Mouse (Mus musculus): ENCODE data around the gene Kif22.
A peak's percentile ranks its signal among the peaks of the same experiment; 100 is the strongest.

Kif22 gene

DNA sequence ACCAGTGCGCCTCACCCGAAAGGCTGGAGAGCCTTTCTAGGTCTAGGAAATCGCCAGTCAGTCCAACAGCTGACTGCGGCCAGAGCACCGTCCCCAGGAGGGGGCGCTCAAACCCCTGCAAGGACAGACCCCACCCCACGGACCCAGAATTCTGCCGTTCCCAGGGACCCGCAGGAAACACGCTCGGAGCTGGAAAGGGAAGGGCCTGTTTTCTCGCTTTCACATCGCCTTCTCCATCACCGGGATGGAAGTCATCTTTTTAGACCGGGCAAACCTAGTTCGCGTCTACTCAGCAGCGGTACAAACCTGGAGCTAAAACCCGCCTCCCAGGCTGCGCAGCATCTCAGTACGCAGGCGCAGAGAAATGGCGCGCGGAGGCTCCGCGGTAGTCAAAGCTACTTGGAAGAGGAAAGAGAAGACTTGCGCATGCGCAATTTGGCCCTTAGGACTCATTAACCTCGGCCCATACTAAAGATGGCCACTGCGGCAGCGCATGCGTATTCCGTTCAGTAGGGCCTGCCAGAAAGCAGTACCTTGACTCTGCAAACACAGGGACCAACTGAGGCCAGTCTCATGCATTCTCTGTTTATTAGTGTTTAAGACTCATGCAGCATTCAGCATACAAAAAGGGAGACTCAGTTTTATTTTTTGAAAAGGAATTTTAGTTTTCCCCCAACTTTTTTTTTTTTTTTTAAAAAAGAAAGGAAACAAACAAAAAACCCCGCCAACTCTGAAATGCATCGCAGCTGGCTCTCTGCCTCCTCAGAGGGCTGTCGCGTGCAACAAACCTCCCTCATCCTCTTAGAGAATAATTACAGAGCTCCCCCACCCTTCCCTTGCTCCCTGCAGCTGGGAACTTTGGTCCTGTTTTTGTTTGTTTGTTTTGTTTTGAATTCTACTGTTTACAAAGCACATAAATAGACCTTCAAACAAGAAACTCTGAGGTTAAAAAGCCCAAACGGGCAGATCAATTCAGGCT, 25.0 kb downstream of the Kif22 start, which contains the start of gene Pagr1a:
Pagr1a (minus strand) TSS at position 382 of the 979 bp plus-strand sequence.
- DNase-seq (ENCODE audit: low spot score) = peak; percentile 95

DNA sequence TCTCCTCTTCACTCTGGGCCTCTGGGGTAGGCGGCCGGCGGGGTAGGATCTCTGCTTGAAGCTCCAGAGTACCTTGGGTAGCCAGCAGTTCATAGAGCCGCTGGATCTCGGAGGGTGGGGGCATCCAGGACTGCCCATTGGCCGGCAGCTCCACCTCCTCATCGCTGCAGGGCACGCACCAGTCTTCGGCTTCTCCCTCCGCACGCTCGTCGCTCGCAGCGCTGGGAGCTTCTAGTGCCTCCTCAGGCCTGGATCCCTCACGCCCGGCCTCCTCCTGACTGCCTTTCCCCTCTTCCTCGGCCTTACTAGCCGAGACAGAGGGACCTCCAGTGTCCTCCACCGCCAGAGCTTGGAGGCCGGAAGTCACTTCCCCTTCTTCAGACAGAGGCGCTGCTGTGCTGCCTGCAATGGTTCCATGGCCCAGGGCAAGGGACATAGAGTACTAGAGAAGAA, 25.8 kb downstream of the Kif22 start:
- DNase-seq (ENCODE audit: low spot score) = peak; percentile 62

DNA sequence TGATC, 26.0 kb downstream of the Kif22 start, which contains the start of gene Pagr1b:
Pagr1b (minus strand) TSS at position 4 of the 5 bp plus-strand sequence.
- DNase-seq (ENCODE audit: low spot score) = no peak

DNA sequence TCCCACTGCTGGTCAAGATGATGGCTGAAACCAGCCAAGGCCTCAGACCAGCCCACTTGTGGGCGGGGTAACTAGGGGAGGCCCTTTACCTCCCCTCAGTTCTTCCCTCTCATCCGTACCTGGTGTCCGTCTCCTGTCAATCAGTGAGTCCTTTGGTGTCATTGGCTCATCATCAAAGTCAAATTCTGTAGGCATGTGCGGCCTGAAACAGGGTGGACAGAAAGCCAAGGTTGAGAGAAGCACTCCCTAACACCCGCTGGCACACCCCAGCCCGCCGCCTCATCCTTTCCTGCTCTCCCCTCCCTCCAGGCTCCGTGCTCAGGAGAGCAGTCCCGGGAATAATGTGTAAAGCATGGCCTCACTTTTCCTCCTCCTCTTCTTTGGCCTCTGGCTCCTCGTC, 26.2 kb downstream of the Kif22 start:
- DNase-seq (ENCODE audit: low spot score) = no peak

DNA sequence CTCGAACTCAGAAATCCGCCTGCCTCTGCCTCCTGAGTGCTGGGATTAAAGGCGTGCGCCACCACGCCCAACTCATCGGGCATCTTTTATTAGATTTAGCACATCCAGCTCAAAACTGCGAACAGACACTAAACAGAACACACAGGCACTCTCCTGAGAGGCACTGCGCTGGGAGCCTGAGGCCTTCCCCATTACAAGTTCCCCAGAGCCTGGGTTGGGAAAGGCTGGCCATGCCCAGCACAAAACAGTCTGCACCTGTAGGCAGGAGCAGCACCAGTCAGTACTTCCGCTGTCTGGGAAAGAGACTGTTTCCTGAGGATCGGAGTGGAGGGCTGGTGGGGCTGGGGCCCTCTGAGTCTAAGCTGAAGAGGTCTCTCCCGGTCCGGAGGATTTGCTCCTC, 27.3 kb downstream of the Kif22 start:
- no peak for DNase-seq (ENCODE audit: low spot score)

DNA sequence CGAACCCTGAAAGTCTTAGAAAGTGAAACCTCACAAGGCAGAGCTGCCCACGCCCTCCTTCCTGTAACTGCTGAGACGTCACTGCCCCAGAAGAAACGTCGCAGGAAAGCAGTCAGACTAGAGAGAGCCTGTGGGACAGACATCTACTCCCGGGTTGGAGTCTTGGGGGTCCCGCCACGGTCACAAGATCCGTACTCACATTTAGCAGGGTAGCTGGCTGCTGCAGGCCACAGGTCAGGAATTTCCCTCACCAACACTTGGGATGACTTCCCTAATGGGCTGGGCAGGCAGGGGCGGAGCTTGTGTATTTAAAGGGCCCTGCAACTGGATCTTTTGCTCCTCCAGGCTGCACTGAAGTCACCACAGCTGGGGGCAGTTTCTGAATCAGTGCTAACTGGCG, 28.0 kb downstream of the Kif22 start, which contains the start of gene Mvp:
Mvp (minus strand) TSS at position 302 of the 400 bp plus-strand sequence.
- DNase-seq (ENCODE audit: low spot score) = peak; percentile 53

DNA sequence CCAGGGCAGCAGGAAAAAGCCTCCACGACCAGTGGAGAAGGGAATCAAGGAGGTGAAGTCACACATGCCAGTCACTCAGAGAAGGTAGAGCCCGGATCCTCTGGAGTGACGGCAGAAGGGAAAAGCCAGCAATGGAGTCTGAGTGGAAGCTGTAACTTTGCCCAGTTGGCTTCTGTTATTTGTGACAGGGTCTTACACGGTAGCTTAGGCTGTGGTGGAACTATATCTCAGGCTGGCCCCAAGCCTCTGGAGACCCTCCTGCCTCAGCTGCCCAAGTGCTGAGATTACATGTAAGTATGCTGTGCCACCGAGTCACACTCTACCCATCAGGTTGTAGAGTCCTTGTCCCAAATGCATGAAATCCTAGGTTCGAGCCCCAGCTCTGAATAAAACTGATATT, 28.9 kb downstream of the Kif22 start:
- DNase-seq (ENCODE audit: low spot score) = no peak

DNA sequence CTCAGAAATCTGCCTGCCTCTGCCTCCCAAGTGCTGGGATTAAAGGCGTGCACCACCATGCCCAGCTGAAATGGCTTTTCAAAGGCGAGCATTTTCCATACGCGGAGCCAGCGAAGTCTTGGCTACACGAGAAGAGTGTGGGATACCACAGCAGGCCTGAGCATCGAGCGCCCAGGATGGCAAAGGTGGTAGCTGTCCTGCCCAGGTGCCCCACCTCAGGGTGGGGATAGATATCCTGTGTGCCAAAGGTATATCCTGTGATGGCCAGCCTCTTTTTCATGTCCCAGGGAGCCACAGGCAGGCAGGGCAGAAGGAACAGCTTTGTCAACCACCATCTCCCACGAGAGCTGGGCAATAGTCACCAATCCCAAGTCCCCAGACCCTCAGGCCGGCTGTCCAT, 29.4 kb downstream of the Kif22 start:
- no peak for DNase-seq (ENCODE audit: low spot score)

DNA sequence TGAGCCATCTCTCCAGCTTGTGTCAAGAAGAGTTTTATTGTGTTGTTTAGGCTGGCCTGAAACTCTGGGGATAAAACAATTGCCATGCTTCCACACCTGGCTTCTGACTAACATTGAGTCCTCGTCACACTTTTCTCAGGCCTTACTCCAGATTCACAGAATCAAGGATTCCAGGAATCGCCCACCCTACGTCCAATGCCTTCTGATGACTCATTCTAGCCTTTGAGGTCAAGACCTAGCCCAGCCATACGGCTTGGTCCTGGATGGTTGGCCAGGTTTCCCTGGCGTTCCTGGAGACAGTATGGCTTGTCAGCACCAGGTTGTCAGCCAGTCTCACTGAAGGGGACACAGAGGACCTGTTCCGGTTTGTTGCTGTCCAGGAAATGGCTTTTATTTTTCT, 29.9 kb downstream of the Kif22 start:
- DNase-seq (ENCODE audit: low spot score) = no peak

DNA sequence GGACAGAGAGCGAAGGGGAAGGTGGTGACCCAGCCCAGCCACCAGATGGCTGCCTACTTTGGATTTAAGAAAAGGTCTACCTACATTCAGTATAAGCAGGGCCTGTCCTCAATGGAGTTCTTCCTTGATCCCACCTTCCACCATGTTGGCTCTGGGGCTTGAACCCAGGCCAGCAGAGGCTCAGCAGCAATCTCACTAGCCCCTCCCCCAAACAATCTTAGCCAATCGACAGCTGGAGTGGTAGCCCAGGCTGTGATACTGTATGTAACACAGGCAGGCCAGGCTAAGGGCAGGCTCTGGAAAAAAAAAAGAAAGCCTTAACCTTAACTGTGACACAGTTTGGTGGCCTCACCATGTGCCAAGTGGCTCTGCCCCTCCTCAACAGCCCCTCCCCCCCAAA, 30.6 kb downstream of the Kif22 start:
- no peak for DNase-seq (ENCODE audit: low spot score)

DNA sequence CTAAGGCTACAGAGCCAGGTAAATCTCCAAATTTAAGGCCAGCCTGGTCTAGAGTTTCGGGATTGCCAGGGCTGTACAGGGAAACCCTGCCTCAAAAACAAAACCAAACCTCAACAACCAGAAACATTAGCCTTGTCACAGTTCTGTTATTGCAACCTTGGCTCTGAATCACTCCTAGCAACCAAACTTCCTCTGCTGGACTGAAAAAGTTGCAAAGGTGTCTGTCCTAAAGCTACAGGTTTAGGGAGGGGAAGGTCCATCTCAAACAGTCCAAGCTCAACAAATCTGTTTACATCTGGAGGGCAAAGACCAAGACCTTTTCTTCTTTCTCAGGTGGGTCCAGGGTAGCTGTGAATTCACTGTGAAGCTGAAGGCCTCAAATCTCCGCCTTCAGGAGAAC, 31.2 kb downstream of the Kif22 start:
- DNase-seq (ENCODE audit: low spot score) = no peak

DNA sequence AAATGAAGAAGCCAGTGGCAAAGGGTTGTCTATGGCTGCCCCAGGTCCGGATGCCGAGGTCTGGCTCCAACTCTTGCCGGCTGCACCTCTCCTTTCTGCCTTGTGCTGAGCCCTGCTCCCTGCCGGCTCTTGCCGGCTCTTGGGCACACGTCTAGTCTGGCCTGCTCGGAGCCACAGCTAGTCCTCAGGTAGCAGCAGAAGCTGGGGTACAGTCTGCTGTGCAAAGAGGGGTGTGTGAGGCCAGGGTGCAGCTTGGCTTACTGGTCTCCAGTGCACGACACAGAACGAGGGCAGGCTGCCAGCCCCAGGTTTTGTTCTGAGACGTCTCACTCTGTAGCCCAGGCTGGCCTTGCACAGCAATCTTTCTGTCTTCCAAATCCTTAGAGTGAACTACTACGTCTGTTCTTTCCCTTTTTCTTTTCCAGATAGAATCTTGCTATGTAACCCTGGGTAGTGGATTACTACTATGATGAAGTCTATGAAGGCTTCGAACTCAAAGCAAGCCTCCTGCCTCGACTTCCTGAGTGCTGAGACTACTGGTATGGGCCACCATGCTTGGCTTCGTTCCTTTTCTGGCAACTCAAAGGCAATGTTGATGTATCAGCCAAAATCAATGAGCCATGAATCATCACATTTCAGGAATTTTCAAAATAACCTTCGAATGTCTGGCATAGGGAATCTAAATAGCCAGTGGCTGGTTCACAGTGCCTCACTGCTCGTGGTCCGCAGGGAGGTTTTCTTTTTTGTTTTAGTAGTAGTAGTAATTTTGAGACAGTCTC, 32.8 kb downstream of the Kif22 start:
- DNase-seq (ENCODE audit: low spot score) = no peak

DNA sequence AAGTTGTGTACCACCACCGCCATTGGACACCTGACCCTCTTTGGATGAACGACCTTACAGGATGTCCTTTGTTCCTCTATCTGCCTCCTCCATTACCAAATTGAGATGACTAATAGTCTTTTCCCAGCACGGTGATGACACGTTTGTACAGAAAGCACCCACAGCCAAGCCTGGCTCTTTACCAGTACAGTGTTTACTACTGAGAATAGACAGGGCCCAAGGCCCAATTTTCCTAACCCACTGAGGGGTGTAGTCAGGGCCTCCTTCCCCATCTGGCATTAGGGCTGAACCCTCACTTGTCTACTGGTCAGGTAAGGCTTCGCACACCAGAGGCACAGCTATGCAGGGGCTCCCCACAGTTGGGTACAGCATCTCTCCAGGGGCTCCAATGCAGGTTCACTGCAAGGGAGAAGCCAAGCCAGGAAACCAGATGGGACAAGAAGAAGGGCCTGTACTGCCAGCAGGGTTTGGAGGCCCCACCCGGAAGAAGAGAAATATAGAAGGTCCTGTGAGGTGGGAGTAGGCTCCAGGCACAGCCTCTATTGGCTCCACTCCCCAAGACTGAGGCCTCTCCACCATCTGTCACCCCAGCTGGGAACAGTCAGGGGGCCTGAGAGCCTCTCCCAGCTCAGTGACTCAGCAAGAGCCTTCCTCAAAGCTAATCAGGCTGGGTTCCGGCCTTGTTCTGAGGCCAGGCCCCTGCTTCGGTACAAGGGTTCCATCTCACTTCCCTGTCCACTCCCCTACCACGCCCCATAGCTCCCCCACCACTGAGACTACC, 33.8 kb downstream of the Kif22 start:
- DNase-seq (ENCODE audit: low spot score) = peak; percentile 64

DNA sequence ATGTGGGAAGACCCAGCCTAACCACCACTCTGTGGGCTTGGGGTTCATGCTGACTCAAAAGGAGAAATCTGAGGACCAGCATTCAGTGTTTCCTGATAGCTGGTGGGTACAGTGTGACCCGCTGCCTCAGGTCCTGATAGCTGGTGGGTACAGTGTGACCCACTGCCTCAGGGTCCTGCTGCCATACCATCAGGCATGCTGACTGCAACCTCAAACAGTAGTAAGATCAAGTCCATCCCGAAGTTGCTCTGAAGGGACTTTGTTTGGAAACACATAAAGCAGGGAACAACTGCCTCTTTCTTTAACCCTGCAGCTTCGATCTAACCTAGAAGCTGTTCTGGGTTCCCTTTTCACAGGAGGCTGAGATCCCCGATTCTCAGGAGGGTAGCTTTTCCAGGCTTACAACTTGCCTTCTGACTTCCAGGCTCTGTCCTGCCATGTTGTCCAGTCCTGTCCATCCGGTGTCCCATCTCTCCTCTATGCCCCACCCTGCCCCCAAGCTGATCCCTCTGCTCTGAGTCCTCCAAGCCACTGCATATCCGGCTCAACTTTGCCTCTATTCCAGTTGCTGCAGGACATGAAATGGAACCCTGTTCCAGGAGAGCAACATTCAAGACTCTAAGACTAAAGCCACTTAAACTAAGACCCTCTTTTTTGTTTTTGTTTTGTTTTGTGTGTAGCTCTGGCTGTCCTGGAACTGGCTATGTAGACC, 34.8 kb downstream of the Kif22 start:
- no peak for DNase-seq (ENCODE audit: low spot score)

DNA sequence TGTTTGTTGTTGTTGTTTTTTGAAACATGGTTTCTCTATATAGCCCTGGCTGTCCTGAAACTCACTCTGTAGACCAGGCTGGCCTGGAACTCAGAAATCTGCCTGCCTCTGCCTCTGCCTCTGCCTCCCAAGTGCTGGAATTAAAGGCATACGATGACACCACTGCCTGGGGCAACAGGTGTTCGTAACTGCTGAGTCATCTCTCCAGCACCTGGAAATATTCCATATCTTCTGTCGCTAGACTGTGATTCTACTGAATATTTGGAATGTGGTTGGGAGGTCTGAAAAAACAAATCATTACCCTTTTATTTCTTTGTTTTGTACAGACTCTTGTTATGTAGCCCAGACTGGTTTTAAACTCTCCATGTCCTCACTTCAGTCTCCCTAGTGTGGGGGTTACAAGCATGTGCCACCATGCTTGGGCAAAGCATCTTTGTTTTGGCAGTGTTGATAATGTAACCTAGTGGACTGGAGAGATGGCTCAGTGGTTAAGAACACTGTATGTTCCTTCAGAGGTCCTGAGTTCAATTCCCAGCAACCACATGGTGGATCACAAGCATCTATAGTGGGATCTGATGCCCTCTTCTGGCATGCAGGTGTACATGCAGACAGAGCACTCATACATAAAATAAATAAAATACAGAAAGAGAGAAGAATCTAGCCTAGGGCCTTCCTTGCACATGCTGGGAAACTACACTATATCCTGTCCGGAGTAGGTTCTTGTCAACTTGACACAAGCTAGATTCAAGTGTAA, 38.0 kb downstream of the Kif22 start:
- no peak for DNase-seq (ENCODE audit: low spot score)

DNA sequence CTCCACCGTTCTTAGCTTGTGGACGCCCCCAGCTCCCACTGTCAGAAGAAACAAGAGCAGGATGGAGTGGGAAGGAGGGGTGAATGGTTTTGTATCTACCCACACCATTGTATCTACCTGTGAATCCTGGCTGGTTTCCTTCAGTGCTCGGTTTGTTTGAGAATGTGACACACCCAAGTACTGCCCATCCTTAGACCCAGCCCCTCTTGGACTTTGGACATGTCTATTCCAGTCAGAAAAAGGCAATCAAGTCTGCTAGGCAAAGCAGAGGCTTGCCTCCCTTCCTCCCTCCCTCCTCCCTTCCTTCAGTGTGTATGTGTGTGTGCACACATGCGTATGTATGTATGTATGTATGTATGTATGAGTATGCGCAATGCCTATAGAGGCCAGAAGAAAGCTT, 38.7 kb downstream of the Kif22 start:
- no peak for DNase-seq (ENCODE audit: low spot score)

DNA sequence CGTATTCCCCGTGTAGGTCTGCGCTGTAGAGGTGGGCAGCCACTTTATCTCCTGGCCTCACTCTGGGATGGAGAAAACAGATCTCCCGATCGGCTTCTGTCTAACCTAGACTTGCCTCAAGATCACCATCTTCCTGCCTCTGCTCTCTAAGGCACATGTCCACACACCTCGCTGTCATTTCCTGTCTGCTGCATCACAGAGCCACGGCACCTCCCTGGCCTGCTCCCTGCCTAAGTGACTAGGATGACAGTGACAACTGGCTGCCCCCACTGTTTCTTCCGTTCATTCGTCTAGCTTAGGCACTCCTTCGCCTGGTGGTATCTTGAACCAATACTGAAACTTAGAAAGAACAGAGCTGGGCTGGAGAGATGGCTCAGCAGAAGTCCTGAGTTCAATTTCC, 42.7 kb downstream of the Kif22 start:
- DNase-seq (ENCODE audit: low spot score) = no peak

DNA sequence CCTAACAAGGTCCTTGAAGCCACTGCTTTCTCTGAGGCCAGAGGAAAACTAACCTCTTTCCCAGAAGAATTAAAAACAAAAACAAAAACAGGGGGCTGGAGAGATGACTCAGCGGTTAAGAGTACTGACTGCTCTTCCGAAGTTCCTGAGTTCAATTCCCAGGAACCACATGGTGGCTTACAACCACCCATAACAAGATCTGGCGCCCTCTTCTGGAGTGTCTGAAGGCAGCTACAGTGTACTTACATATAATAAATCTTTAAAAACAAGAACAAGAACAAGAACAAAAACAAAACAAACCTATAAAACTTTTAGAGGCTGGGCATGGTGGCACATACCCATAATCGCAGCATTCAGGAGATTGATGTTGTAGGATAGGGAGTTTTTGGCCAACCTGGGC, 45.8 kb downstream of the Kif22 start:
- no peak for DNase-seq (ENCODE audit: low spot score)

DNA sequence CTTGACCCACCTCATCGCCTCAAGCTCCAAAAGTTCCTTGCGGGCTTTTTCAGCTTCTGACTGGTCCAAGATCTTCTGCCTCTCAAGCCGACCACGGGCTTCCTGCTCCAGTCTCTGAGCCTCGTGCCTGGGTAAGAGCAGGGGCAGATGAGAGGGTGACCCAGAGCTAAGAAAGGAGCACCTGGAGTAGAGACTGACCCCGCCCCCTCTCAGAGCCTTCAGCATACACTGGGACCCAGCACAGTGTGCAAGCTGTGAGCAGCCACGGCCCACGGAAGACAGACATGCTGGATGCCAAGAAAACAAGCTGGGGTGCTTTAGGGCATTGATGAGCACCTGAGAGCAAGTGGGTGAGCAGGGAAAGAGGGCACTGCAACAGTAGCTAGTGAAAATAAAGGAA, 53.5 kb downstream of the Kif22 start:
- no peak for DNase-seq (ENCODE audit: low spot score)

DNA sequence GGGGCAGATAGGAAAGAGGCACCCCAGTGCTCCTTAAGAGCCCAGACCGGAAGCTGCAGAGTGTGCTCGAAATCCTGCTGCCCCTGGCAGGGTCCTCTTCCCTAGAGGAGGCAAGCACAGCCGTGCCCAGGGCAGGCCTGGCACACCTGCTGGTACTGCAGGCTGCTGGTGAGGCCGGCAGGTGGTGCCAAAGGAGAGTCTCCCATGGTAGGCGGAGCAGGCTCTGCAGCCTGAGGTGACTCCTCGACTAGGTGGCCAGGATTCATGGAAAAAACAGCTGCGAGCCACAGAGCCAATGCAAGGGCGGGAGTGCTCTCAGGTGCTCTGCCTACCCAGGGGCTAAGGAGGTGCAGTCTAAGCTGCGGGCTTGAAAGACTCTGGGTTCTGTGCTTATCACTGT, 56.0 kb downstream of the Kif22 start:
- DNase-seq (ENCODE audit: low spot score) = no peak

DNA sequence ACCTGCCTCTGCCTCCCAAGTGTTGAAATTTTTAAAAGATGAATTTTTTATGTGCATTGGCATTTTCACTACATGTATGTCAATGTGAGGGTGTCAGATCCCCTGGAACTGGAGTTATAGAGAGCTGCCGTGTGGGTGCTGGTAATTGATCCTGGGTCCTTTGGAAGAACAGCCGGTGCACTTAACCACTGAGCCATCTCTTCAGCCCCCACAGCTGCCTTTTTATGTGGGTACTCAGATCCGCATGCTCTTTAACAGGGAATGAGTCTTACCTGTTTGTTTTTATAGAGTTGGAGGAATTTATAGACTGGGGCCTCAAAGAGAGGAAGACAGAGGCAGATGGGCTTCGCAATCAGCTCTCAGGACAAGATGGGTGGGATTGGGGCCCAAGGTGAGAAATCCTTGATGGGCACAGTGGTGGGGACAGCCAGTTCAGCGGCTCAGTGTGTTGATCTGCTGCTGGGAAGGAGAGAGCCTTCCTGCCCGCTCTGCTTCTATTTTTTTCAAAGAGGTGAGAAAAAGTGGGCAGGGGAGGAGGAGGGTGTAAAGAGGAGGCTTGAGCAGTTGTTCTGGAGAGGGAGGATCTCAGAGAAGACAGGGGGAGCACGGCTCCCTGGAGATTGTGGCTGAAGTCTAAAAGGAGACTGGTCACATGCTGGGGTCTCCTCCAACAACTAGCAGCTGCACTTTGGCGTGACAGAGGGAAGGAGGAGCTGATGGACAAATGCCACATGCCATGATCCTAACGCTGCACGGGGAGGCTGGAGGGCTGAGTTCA, 57.4 kb downstream of the Kif22 start:
- DNase-seq (ENCODE audit: low spot score) = no peak

Measured in ovary, adult 18-20 months (tissue).